Mouse (Mus musculus): ENCODE data around the gene Nbl1. TPM values are rescaled to one million over a fixed set of nuclear protein-coding genes. Genes with fewer than 3 reads are reported as not detected.

The Nbl1 gene
- polyA plus RNA-seq, 1 experiment from 2014 or later = 51.8 TPM

Other genes starting within 250 kb of the Nbl1 start
- 0.12 TPM in 1 of 2 replicates, not detected in the other for gene Pla2g5, start 229.5 kb downstream of the Nbl1 start, polyA plus RNA-seq (2014; fragmentation: Nextera tagmentation; extraction: Ambion mirVana)
- gene Gm13030, start 219.0 kb downstream of the Nbl1 start, polyA plus RNA-seq (2014; fragmentation: Nextera tagmentation; extraction: Ambion mirVana) = not detected in 2 replicates
- not detected in 2 replicates for gene Pla2g2e, start 215.1 kb downstream of the Nbl1 start, polyA plus RNA-seq (2014; fragmentation: Nextera tagmentation; extraction: Ambion mirVana)
- 3.6 and 3.7 TPM in 2 replicates for gene Otud3, start 179.0 kb downstream of the Nbl1 start, polyA plus RNA-seq (2014; fragmentation: Nextera tagmentation; extraction: Ambion mirVana)
- gene Rnf186, start 125.9 kb downstream of the Nbl1 start, polyA plus RNA-seq (2014; fragmentation: Nextera tagmentation; extraction: Ambion mirVana) = not detected in 2 replicates
- 1.0 and 1.4 TPM in 2 replicates for gene Tmco4, start 120.1 kb downstream of the Nbl1 start, polyA plus RNA-seq (2014; fragmentation: Nextera tagmentation; extraction: Ambion mirVana)
- gene Htr6, start 17.4 kb downstream of the Nbl1 start, polyA plus RNA-seq (2014; fragmentation: Nextera tagmentation; extraction: Ambion mirVana) = 0.07 and 0.11 TPM in 2 replicates
- 404 and 456 TPM in 2 replicates for gene Minos1, start 38.1 kb upstream of the Nbl1 start, polyA plus RNA-seq (2014; fragmentation: Nextera tagmentation; extraction: Ambion mirVana)
- gene Capzb, start 99.9 kb upstream of the Nbl1 start, polyA plus RNA-seq (2014; fragmentation: Nextera tagmentation; extraction: Ambion mirVana) = 278 and 307 TPM in 2 replicates
- gene Pqlc2, start 217.7 kb upstream of the Nbl1 start, polyA plus RNA-seq (2014; fragmentation: Nextera tagmentation; extraction: Ambion mirVana) = 13.0 and 16.1 TPM in 2 replicates
- gene Akr7a5, start 217.8 kb upstream of the Nbl1 start, polyA plus RNA-seq (2014; fragmentation: Nextera tagmentation; extraction: Ambion mirVana) = 121 and 139 TPM in 2 replicates